Mouse (Mus musculus) small intestine, adult 2 months (tissue): ENCODE results near the gene Gpr162. TPM values are rescaled to one million over a fixed set of nuclear protein-coding genes. Genes with fewer than 3 reads are reported as not detected.
"Not testable (repeated sequence)": the region's sequence is repeated elsewhere in the genome, so short reads cannot be mapped to it uniquely, and the experiment has no call there.

Experiments
- H3K27ac ChIP-seq: fragments of 200-500 bp; 2 replicates; pipeline ENCODE4 v1.5.1; 2012; ENCODE audit warnings: low read depth, low read length, control low read depth, inconsistent platforms; ENCODE audit not compliant: insufficient read depth
- H3K27me3 ChIP-seq: fragments of 200-500 bp; 2 replicates; pipeline ENCODE4 v1.6.1; 2012; ENCODE audit warnings: mild to moderate bottlenecking, moderate library complexity, low read length, inconsistent platforms; ENCODE audit not compliant: control insufficient read depth, insufficient read depth
- H3K36me3 ChIP-seq: fragments of 200-500 bp; 2 replicates; pipeline ENCODE4 v1.6.1; 2012; ENCODE audit warnings: mild to moderate bottlenecking, low read length, control low read depth, inconsistent platforms; ENCODE audit not compliant: control insufficient read depth, insufficient read depth
- H3K4me1 ChIP-seq: fragments of 200-500 bp; 2 replicates; pipeline ENCODE4 v1.6.1; 2012; ENCODE audit warnings: low read length, inconsistent platforms, mixed read lengths; ENCODE audit not compliant: control insufficient read depth, insufficient read depth, insufficient read length
- H3K4me3 ChIP-seq: fragments of 200-500 bp; 2 replicates; pipeline ENCODE4 v1.5.1; 2012; ENCODE audit warnings: low read depth, mild to moderate bottlenecking, control low read depth, inconsistent platforms, low read length, moderate library complexity
- CTCF ChIP-seq: fragments of 200-500 bp; IDR thresholded peaks from 2 replicates; pipeline ENCODE4 v1.5.1; 2012; ENCODE audit warnings: low read depth, mild to moderate bottlenecking, control low read depth, inconsistent platforms, low read length, moderate library complexity, mixed read lengths; ENCODE audit not compliant: insufficient replicate concordance, insufficient read length; ENCODE audit errors: extremely low read depth
- POLR2A ChIP-seq: fragments of 200-500 bp; IDR thresholded peaks from 2 replicates; pipeline ENCODE4 v1.6.1; 2012; ENCODE audit warnings: low read depth, mild to moderate bottlenecking, control low read depth, inconsistent platforms, low read length, moderate library complexity
- WGBS: fragments of 180-500 bp; shearing (Covaris S2); methylation state at CpG from one replicate; pipeline ENCODE4 v1.1.7; 2018; 5-methylcytosine and 5-hydroxymethylcytosine counted together
- polyA plus RNA-seq: library from polyadenylated mRNA; depleted of rRNA; stranded (reverse); fragments of >200 nt; gene quantifications from 2 replicates; pipeline ENCODE4 v1.2.3, GENCODE M21; 2012; rRNA removed

Gpr162 gene
- polyA plus RNA-seq, 1 experiment: 1.7 TPM

DNA sequence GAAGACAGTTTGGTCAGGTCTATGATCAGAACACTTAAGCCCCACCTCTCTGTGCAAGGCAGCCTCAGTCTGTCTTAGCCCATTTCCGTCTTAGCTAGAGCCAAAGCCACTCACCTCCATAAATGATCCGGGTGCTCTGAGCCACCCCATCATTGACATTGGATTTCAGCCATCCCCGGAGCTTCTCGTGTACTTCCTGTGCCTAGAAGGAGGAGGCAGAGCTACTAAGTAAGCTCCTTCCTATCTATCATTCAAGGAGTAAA, 52.4 kb downstream of the Gpr162 start:
- Histone ChIP-seq H3K27ac (no peak overlapping the region), H3K4me3 (no peak overlapping the region), H3K27me3 (no peaks in the 10 kb centered on the region), H3K4me1 (peaks cover 26% of the 10 kb centered on the region; the same call in 1 of the 2 replicates), H3K36me3 (peaks cover 16% of the 10 kb centered on the region)
- TF ChIP-seq CTCF: no peak
- no peak for TF ChIP-seq POLR2A
- WGBS: 27% methylated on average over 4 of the region's 4 CpGs

GRCm38 (mm10) chr6:124810566-124811402, 53.0 kb downstream of the Gpr162 start:
- H3K27ac ChIP-seq, H3K4me3 ChIP-seq, H3K27me3 ChIP-seq: not testable (repeated sequence)
- H3K4me1 ChIP-seq: peaks cover 27% of the 10 kb centered on the region; the same call in 1 of the 2 replicates
- WGBS: 80% methylated on average over 11 of the region's 11 CpGs
- H3K36me3 ChIP-seq: peaks cover 16% of the 10 kb centered on the region

DNA sequence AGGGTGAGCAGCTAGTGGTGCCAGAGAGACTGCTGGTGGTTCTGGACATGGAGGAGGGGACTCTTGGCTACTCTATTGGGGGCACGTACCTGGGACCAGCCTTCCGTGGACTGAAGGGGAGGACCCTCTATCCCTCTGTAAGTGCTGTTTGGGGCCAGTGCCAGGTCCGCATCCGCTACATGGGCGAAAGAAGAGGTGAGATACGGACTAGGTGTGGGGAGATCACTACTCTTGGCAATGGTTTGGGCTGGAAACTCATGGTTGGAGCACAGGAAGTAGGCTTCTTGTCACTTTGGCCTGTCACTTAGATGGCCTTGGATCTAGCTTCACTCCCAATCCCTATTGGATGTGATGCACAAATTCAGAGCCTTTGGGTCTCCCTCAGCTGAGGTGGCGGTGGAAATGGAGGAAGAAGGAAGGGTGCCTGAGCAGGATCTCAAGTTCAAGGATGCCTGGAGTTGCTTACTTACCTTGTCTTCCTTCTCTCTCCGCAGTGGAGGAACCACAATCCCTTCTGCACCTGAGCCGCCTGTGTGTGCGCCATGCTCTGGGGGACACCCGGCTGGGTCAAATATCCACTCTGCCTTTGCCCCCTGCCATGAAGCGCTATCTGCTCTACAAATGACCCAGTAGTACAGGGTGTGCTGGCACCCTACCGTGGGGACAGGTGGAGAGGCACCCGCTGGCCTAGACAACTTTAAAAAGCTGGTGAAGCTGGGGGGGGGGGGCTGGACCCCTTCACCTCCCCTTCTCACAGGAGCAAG, 53.8 kb downstream of the Gpr162 start:
- peaks cover 27% of the 10 kb centered on the region for H3K4me1 ChIP-seq
- no peaks in the 10 kb centered on the region for H3K27me3 ChIP-seq
- H3K27ac ChIP-seq: no peak overlapping the region
- peak overlapping the region; percentile 68 for H3K4me3 ChIP-seq
- H3K36me3 ChIP-seq: peaks cover 16% of the 10 kb centered on the region
- no peak for TF ChIP-seq POLR2A
- no peak for TF ChIP-seq CTCF
- WGBS: 57% methylated on average over 14 of the region's 14 CpGs

DNA sequence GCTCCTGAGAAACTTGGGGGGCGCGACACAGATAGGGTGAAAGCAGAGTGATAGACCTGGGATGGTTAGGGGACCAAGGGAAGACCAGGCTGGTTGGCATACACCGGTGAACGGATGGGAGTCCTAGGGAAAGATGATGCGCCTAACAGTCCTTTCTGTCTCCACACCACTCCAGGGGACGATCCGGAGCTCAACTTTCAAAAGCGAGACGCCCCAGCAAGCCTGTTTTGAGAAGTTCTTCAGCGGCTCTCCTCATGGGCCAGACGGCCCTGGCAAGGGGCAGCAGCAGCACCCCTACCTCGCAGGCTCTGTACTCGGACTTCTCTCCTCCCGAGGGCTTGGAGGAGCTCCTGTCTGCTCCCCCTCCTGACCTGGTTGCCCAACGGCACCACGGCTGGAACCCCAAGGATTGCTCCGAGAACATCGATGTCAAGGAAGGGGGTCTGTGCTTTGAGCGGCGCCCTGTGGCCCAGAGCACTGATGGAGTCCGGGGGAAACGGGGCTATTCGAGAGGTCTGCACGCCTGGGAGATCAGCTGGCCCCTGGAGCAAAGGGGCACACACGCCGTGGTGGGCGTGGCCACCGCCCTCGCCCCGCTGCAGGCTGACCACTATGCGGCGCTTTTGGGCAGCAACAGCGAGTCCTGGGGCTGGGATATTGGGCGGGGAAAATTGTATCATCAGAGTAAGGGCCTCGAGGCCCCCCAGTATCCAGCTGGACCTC, 54.6 kb downstream of the Gpr162 start:
- WGBS: under 1% methylated on average over 35 of the region's 35 CpGs
- TF ChIP-seq CTCF (peak; percentile 62), POLR2A (no peak)
- H3K36me3 ChIP-seq: peaks cover 16% of the 10 kb centered on the region
- peak overlapping the region; percentile 68 for H3K4me3 ChIP-seq
- H3K27ac ChIP-seq: peak overlapping the region; percentile 92
- H3K27me3 ChIP-seq: no peaks in the 10 kb centered on the region
- peaks cover 23% of the 10 kb centered on the region for H3K4me1 ChIP-seq

Other genes with a start within 250 kb of the Gpr162 start
- not detected in 2 replicates for gene C1s2, start 227.9 kb downstream of the Gpr162 start, polyA plus RNA-seq
- gene Lpcat3, start 201.0 kb downstream of the Gpr162 start, polyA plus RNA-seq: 127 and 323 TPM in 2 replicates
- 26.8 and 34.9 TPM in 2 replicates for gene Emg1, start 151.8 kb downstream of the Gpr162 start, polyA plus RNA-seq
- gene Phb2, start 151.6 kb downstream of the Gpr162 start, polyA plus RNA-seq: 87.7 and 122 TPM in 2 replicates
- gene Ptpn6, start 125.3 kb downstream of the Gpr162 start, polyA plus RNA-seq: 23.0 and 41.0 TPM in 2 replicates
- gene Grcc10, start 122.6 kb downstream of the Gpr162 start, polyA plus RNA-seq: 80.4 and 143 TPM in 2 replicates
- gene Gm45234, start 108.0 kb downstream of the Gpr162 start, polyA plus RNA-seq: not detected in 2 replicates
- 42.8 and 92.6 TPM in 2 replicates for gene Atn1, start 107.5 kb downstream of the Gpr162 start, polyA plus RNA-seq
- 1.3 and 1.7 TPM in 2 replicates for gene Eno2, start 94.3 kb downstream of the Gpr162 start, polyA plus RNA-seq
- gene Lrrc23, start 84.3 kb downstream of the Gpr162 start, polyA plus RNA-seq: 0.14 and 0.41 TPM in 2 replicates
- gene Spsb2, start 55.3 kb downstream of the Gpr162 start, polyA plus RNA-seq: 16.6 and 38.8 TPM in 2 replicates
- 420 and 801 TPM in 2 replicates for gene Tpi1, start 49.7 kb downstream of the Gpr162 start, polyA plus RNA-seq
- 26.7 and 53.0 TPM in 2 replicates for gene Usp5, start 34.5 kb downstream of the Gpr162 start, polyA plus RNA-seq
- gene Cdca3, start 34.4 kb downstream of the Gpr162 start, polyA plus RNA-seq: 32.2 and 52.9 TPM in 2 replicates
- gene Gnb3, start 23.7 kb downstream of the Gpr162 start, polyA plus RNA-seq: 0.05 and 0.19 TPM in 2 replicates
- 8.1 and 8.7 TPM in 2 replicates for gene P3h3, start 6.2 kb downstream of the Gpr162 start, polyA plus RNA-seq
- 3.7 and 5.8 TPM in 2 replicates for gene Cd4, start 24.2 kb upstream of the Gpr162 start, polyA plus RNA-seq
- gene Lag3, start 47.7 kb upstream of the Gpr162 start, polyA plus RNA-seq: 4.5 and 7.0 TPM in 2 replicates
- gene Ptms, start 56.1 kb upstream of the Gpr162 start, polyA plus RNA-seq: 683 and 1,784 TPM in 2 replicates
- gene Mlf2, start 67.4 kb upstream of the Gpr162 start, polyA plus RNA-seq: 212 and 412 TPM in 2 replicates
- 82.6 and 131 TPM in 2 replicates for gene Cops7a, start 101.6 kb upstream of the Gpr162 start, polyA plus RNA-seq
- 2.8 and 5.0 TPM in 2 replicates for gene Pianp, start 132.7 kb upstream of the Gpr162 start, polyA plus RNA-seq
- gene Zfp384, start 145.2 kb upstream of the Gpr162 start, polyA plus RNA-seq: 28.6 and 57.0 TPM in 2 replicates
- 14.2 and 32.7 TPM in 2 replicates for gene Ing4, start 175.8 kb upstream of the Gpr162 start, polyA plus RNA-seq
- 7.5 and 18.2 TPM in 2 replicates for gene Acrbp, start 185.7 kb upstream of the Gpr162 start, polyA plus RNA-seq
- 133 and 223 TPM in 2 replicates for gene Lpar5, start 203.9 kb upstream of the Gpr162 start, polyA plus RNA-seq
- gene Chd4, start 232.0 kb upstream of the Gpr162 start, polyA plus RNA-seq: 39.9 and 64.3 TPM in 2 replicates